31 mouse cellular contexts compared by ENCODE assay signal in the genomic region with DNA sequence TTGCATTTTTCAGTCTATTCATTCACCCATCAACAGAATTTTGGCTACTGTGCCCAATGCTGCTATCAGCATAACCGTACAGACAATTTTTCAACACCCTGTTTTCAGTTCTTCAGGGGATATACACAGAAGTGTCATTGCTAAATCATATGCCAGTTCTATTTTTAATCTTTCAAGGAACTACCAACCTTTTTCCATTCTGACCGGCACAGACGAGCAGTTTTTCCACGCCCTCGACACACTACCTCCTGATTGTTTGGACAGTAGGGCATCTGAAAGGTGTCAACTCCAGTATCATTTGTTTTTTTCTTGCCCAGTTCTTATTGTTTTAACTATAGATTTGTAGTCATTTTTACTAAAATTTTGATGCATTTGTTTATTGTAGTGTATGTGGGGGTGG.
"Had no signal": no experiment of that assay in that cellular context is flagged by ENCODE, and none has a peak within 500 bp of the region (broad histone marks: within the 10 kb centered on the region; RNA-seq: fewer than 3 reads in every experiment).

No protein-coding gene starts in this region.

- DNase-seq: left cerebral cortex, postnatal 4 days; liver; liver, embryonic 13.5 days; liver, postnatal 0 days; lung, adult 18-20 months; lung, adult 2 months; lung, embryonic 14.5 days; lung, postnatal 10 days; lung, postnatal 14 days; lung, postnatal 36 days; lung, postnatal 4 days; midbrain, embryonic 14.5 days had no signal

- H3K27ac ChIP-seq: limb, embryonic 10.5 days; limb, embryonic 12.5 days; limb, embryonic 13.5 days; limb, embryonic 15.5 days; liver, embryonic 12.5 days; liver, embryonic 13.5 days; liver, embryonic 14.5 days; liver, embryonic 15.5 days; lung, embryonic 15.5 days; macrophage; midbrain, embryonic 10.5 days; midbrain, embryonic 12.5 days; midbrain, embryonic 13.5 days; midbrain, embryonic 15.5 days had no signal

- H3K27me3 ChIP-seq: limb, embryonic 12.5 days; limb, embryonic 13.5 days; limb, embryonic 15.5 days; liver, embryonic 12.5 days; liver, embryonic 13.5 days; liver, embryonic 15.5 days; lung, embryonic 15.5 days; megakaryocyte, embryonic 14.5 days; midbrain, embryonic 13.5 days; midbrain, embryonic 15.5 days had no signal

- ATAC-seq: liver, embryonic 12.5 days; liver, postnatal 0 days; lung, postnatal 0 days; midbrain, embryonic 13.5 days; midbrain, embryonic 15.5 days; midbrain, embryonic 16.5 days had no signal

- H3K4me2 ChIP-seq: limb, embryonic 12.5 days; limb, embryonic 13.5 days; limb, embryonic 15.5 days; liver, embryonic 11.5 days; liver, embryonic 12.5 days; liver, embryonic 13.5 days; liver, embryonic 15.5 days; lung, embryonic 14.5 days; lung, embryonic 15.5 days; midbrain, embryonic 11.5 days; midbrain, embryonic 12.5 days; midbrain, embryonic 13.5 days; midbrain, embryonic 15.5 days had no signal

- H3K9me3 ChIP-seq: limb, embryonic 10.5 days; limb, embryonic 12.5 days; limb, embryonic 13.5 days; limb, embryonic 15.5 days; liver, embryonic 12.5 days; liver, embryonic 13.5 days; liver, embryonic 15.5 days; lung, embryonic 15.5 days; megakaryocyte, embryonic 14.5 days; midbrain, embryonic 10.5 days; midbrain, embryonic 12.5 days; midbrain, embryonic 13.5 days; midbrain, embryonic 15.5 days had no signal

- H3K36me3 ChIP-seq: limb, embryonic 10.5 days; limb, embryonic 12.5 days; limb, embryonic 13.5 days; limb, embryonic 15.5 days; liver, embryonic 12.5 days; liver, embryonic 13.5 days; liver, embryonic 15.5 days; lung, embryonic 15.5 days; midbrain, embryonic 10.5 days; midbrain, embryonic 12.5 days; midbrain, embryonic 13.5 days; midbrain, embryonic 15.5 days had no signal

- H3K4me1 ChIP-seq: limb, embryonic 15.5 days had no signal

- H3K9ac ChIP-seq: limb, embryonic 12.5 days; limb, embryonic 13.5 days; limb, embryonic 15.5 days; liver, embryonic 12.5 days; liver, embryonic 13.5 days; liver, embryonic 14.5 days; liver, embryonic 15.5 days; liver, postnatal 0 days; lung, embryonic 14.5 days; lung, embryonic 15.5 days; midbrain, embryonic 12.5 days; midbrain, embryonic 13.5 days; midbrain, embryonic 15.5 days had no signal

- H3K4me3 ChIP-seq: limb, embryonic 10.5 days; limb, embryonic 12.5 days; limb, embryonic 13.5 days; limb, embryonic 15.5 days; liver, embryonic 12.5 days; liver, embryonic 13.5 days; liver, embryonic 15.5 days; lung, embryonic 15.5 days; megakaryocyte, embryonic 14.5 days; midbrain, embryonic 10.5 days; midbrain, embryonic 12.5 days; midbrain, embryonic 13.5 days; midbrain, embryonic 15.5 days; myocyte had no signal
